Mouse (Mus musculus) heart, embryonic 15.5 days (tissue): Measurements from ENCODE around the gene Paip2b. TPM values are rescaled to one million over a fixed set of nuclear protein-coding genes. Genes with fewer than 3 reads are reported as not detected.
"Not testable (repeated sequence)": the region's sequence is repeated elsewhere in the genome, so short reads cannot be mapped to it uniquely, and the experiment has no call there.

Experiments used
- ATAC-seq: fragments of 200-750 bp; cut with Nextera tagmentation; replicated peaks from 2 replicates; pipeline ENCODE4 v1.8.0; 2017; ENCODE audit warnings: low read depth, moderate TSS enrichment; ENCODE audit not compliant: insufficient number of reproducible peaks, insufficient read depth, low FRiP score
- H3K27ac ChIP-seq: fragments of 300-500 bp; sonication (generic); 2 replicates; pipeline ENCODE4 v1.5.1; 2015; ENCODE audit warnings: mild to moderate bottlenecking, inconsistent platforms
- H3K27me3 ChIP-seq: fragments of 300-500 bp; sonication (generic); 2 replicates; pipeline ENCODE4 v1.6.1; 2015; ENCODE audit warnings: inconsistent platforms
- H3K36me3 ChIP-seq: fragments of 300-500 bp; sonication (generic); 2 replicates; pipeline ENCODE4 v1.6.1; 2015; ENCODE audit warnings: mild to moderate bottlenecking, inconsistent platforms
- H3K4me1 ChIP-seq: fragments of 300-500 bp; sonication (generic); replicated peaks from 2 replicates; pipeline ENCODE4 v1.6.1; 2015; ENCODE audit warnings: inconsistent platforms
- H3K4me2 ChIP-seq: fragments of 300-500 bp; sonication (generic); 2 replicates; pipeline ENCODE4 v1.6.1; 2015; ENCODE audit warnings: inconsistent platforms, mild to moderate bottlenecking, moderate library complexity
- H3K4me3 ChIP-seq: fragments of 300-500 bp; sonication (generic); 2 replicates; pipeline ENCODE4 v1.5.1; 2015; ENCODE audit warnings: mild to moderate bottlenecking, inconsistent platforms
- H3K9ac ChIP-seq: fragments of 300-500 bp; sonication (generic); 2 replicates; pipeline ENCODE4 v1.6.1; 2015; ENCODE audit warnings: mild to moderate bottlenecking, inconsistent platforms
- H3K9me3 ChIP-seq: fragments of 300-500 bp; sonication (generic); replicated peaks from 2 replicates; pipeline ENCODE4 v1.6.1; 2016; ENCODE audit warnings: inconsistent platforms
- WGBS: fragments of 180-500 bp; shearing (Covaris S2); methylation state at CpG from one replicate; pipeline ENCODE4 v1.1.7; 2015; ENCODE audit warnings: mixed read lengths; 5-methylcytosine and 5-hydroxymethylcytosine counted together
- polyA plus RNA-seq: library from polyadenylated mRNA; unstranded; fragments of >200 nt; fragmentation: Nextera tagmentation; extraction: Ambion mirVana; gene quantifications from 2 replicates; pipeline ENCODE4 v1.2.1, GENCODE M21; 2015

Paip2b gene
- polyA plus RNA-seq, 1 experiment from 2014 or later, result 15.3 TPM

GRCm38 (mm10) chr6:83796686-83797085 lies 34.9 kb downstream of the Paip2b start:
- H3K27me3 ChIP-seq, result no peaks in the 10 kb centered on the region
- peaks cover 8% of the 10 kb centered on the region for H3K4me1 ChIP-seq
- H3K9ac ChIP-seq, result no peak overlapping the region
- H3K4me2 ChIP-seq, result no peak overlapping the region
- H3K27ac ChIP-seq, result no peak overlapping the region
- peaks cover 16% of the 10 kb centered on the region for H3K36me3 ChIP-seq
- WGBS, result 57% methylated on average over 3 of the region's 3 CpGs
- no peak overlapping the region for H3K4me3 ChIP-seq
- ATAC-seq, result no peak
- H3K9me3 ChIP-seq, result no peaks in the 10 kb centered on the region

GRCm38 (mm10) chr6:83795492-83795900 lies 36.0 kb downstream of the Paip2b start:
- peaks cover 14% of the 10 kb centered on the region for H3K4me1 ChIP-seq
- H3K9me3 ChIP-seq, result no peaks in the 10 kb centered on the region
- ATAC-seq, result peak; percentile 8; the same call in 1 of the 2 replicates
- peak overlapping the region; percentile 77 for H3K9ac ChIP-seq
- H3K4me3 ChIP-seq, result peak overlapping the region; percentile 63
- H3K4me2 ChIP-seq, result peak overlapping the region; percentile 82
- 5% methylated on average over 13 of the region's 13 CpGs for WGBS
- H3K27me3 ChIP-seq, result no peaks in the 10 kb centered on the region
- H3K36me3 ChIP-seq, result peaks cover 6% of the 10 kb centered on the region; the same call in 1 of the 2 replicates
- H3K27ac ChIP-seq, result peak overlapping the region; percentile 92

- peak within 1 kb of the TSS; percentile 77 for H3K9ac ChIP-seq
- H3K4me2 ChIP-seq, result peak within 1 kb of the TSS; percentile 82
- no peaks in the 10 kb centered on the region for H3K9me3 ChIP-seq
- H3K27me3 ChIP-seq, result no peaks in the 10 kb centered on the region
- ATAC-seq, result peak; percentile 92
- no peaks in the 10 kb centered on the region for H3K36me3 ChIP-seq
- H3K27ac ChIP-seq, result peak within 1 kb of the TSS; percentile 92
- 0% methylated on average over 43 of the region's 43 CpGs for WGBS
- H3K4me3 ChIP-seq, result peak within 1 kb of the TSS; percentile 63
- peaks cover 14% of the 10 kb centered on the region for H3K4me1 ChIP-seq
Measured at GRCm38 (mm10) chr6:83794760-83795296, 36.7 kb downstream of the Paip2b start, which contains the start of gene Nagk. Gene Nagk, plus strand, starts transcription at chr6:83794982.

GRCm38 (mm10) chr6:83791251-83791890 lies 40.2 kb downstream of the Paip2b start:
- Histone ChIP-seq H3K27ac (no peak overlapping the region), H3K36me3 (no peaks in the 10 kb centered on the region), H3K9me3 (no peaks in the 10 kb centered on the region), H3K9ac (no peak overlapping the region), H3K27me3 (no peaks in the 10 kb centered on the region), H3K4me3 (no peak overlapping the region), H3K4me1 (peaks cover 14% of the 10 kb centered on the region), H3K4me2 (no peak overlapping the region)
- ATAC-seq, result no peak
- 44% methylated on average over 4 of the region's 4 CpGs for WGBS

- not testable (repeated sequence) for H3K9me3 ChIP-seq, H3K36me3 ChIP-seq, H3K4me3 ChIP-seq, H3K27me3 ChIP-seq, H3K9ac ChIP-seq, H3K27ac ChIP-seq, ATAC-seq, H3K4me2 ChIP-seq
- WGBS, result 83% methylated on average over 5 of the region's 5 CpGs
- H3K4me1 ChIP-seq, result peaks cover 12% of the 10 kb centered on the region
Measured at GRCm38 (mm10) chr6:83790533-83790932, 41.0 kb downstream of the Paip2b start.

- Histone ChIP-seq H3K36me3 (no peaks in the 10 kb centered on the region), H3K4me1 (peaks cover 6% of the 10 kb centered on the region; the same call in 1 of the 2 replicates), H3K4me2 (no peak overlapping the region), H3K9ac (no peak overlapping the region), H3K9me3 (no peaks in the 10 kb centered on the region), H3K27ac (no peak overlapping the region), H3K27me3 (no peaks in the 10 kb centered on the region), H3K4me3 (no peak overlapping the region)
- WGBS, result 69% methylated on average over 7 of the region's 7 CpGs
- ATAC-seq, result no peak
Measured at GRCm38 (mm10) chr6:83788554-83788953, 43.0 kb downstream of the Paip2b start.

GRCm38 (mm10) chr6:83786426-83786825 lies 45.1 kb downstream of the Paip2b start:
- Histone ChIP-seq H3K9ac (no peak overlapping the region), H3K36me3 (no peaks in the 10 kb centered on the region), H3K9me3 (no peaks in the 10 kb centered on the region), H3K4me2 (no peak overlapping the region), H3K4me1 (peaks cover 4% of the 10 kb centered on the region; the same call in 1 of the 2 replicates), H3K27ac (no peak overlapping the region), H3K4me3 (no peak overlapping the region), H3K27me3 (no peaks in the 10 kb centered on the region)
- ATAC-seq, result no peak
- 69% methylated on average over 3 of the region's 3 CpGs for WGBS

- 9% methylated on average over 5 of the region's 5 CpGs for WGBS
- H3K4me3 ChIP-seq, result no peak overlapping the region
- no peak overlapping the region for H3K9ac ChIP-seq
- no peaks in the 10 kb centered on the region for H3K36me3 ChIP-seq
- peaks cover 14% of the 10 kb centered on the region for H3K4me1 ChIP-seq
- H3K9me3 ChIP-seq, result no peaks in the 10 kb centered on the region
- H3K27me3 ChIP-seq, result no peaks in the 10 kb centered on the region
- ATAC-seq, result no peak
- no peak overlapping the region for H3K27ac ChIP-seq
- no peak overlapping the region for H3K4me2 ChIP-seq
Measured at GRCm38 (mm10) chr6:83779026-83779425, 52.5 kb downstream of the Paip2b start.

GRCm38 (mm10) chr6:83778306-83778705 lies 53.2 kb downstream of the Paip2b start:
- no peak overlapping the region for H3K27ac ChIP-seq
- H3K9ac ChIP-seq, result no peak overlapping the region
- no peak overlapping the region for H3K4me2 ChIP-seq
- 85% methylated on average over 7 of the region's 7 CpGs for WGBS
- no peaks in the 10 kb centered on the region for H3K9me3 ChIP-seq
- peaks cover 2% of the 10 kb centered on the region; the same call in 1 of the 2 replicates for H3K36me3 ChIP-seq
- H3K4me1 ChIP-seq, result peaks cover 19% of the 10 kb centered on the region
- no peak for ATAC-seq
- no peak overlapping the region for H3K4me3 ChIP-seq
- no peaks in the 10 kb centered on the region for H3K27me3 ChIP-seq

GRCm38 (mm10) chr6:83775638-83776293 lies 55.8 kb downstream of the Paip2b start, which contains the start of gene Tex261:
Gene Tex261, minus strand, starts transcription at chr6:83775813.
- Histone ChIP-seq H3K4me1 (peaks cover 19% of the 10 kb centered on the region), H3K9me3 (no peaks in the 10 kb centered on the region), H3K27ac (peak within 1 kb of the TSS; percentile 92), H3K27me3 (no peaks in the 10 kb centered on the region), H3K4me3 (peak within 1 kb of the TSS; percentile 98), H3K4me2 (peak within 1 kb of the TSS; percentile 82), H3K9ac (peak within 1 kb of the TSS; percentile 96), H3K36me3 (peaks cover 20% of the 10 kb centered on the region)
- peak; percentile 93 for ATAC-seq
- WGBS, result under 1% methylated on average over 45 of the region's 45 CpGs

- peak; percentile 25; the same call in 1 of the 2 replicates for ATAC-seq
- Histone ChIP-seq H3K27me3 (no peaks in the 10 kb centered on the region), H3K4me3 (peak overlapping the region; percentile 98), H3K36me3 (peaks cover 28% of the 10 kb centered on the region), H3K4me2 (peak overlapping the region; percentile 82), H3K9ac (peak overlapping the region; percentile 96), H3K4me1 (peaks cover 19% of the 10 kb centered on the region), H3K9me3 (no peaks in the 10 kb centered on the region), H3K27ac (peak overlapping the region; percentile 92)
- WGBS, result 2% methylated on average over 14 of the region's 14 CpGs
Measured at GRCm38 (mm10) chr6:83774781-83775563, 56.6 kb downstream of the Paip2b start.
